In genomic region chr2:85060591-85061060, GRCm38 (mm10) we compare ENCODE assay signal across 8 mouse cellular contexts. TPM values are rescaled to one million over a fixed set of nuclear protein-coding genes. Genes with fewer than 3 reads are reported as not detected.
DNase-seq lines count a peak whose midpoint lies in the region; ATAC-seq lines count a peak whose summit lies in the region.

No protein-coding gene starts in this region.

- 0 out of 2 replicates have a peak, but pooled peaks cover 2% of the 10 kb centered on the region for H3K4me1 ChIP-seq in forebrain, embryonic 14.5 days (ENCODE audit: control insufficient read depth, insufficient read depth, low read length)
- H3K4me1 ChIP-seq in limb, embryonic 12.5 days (replicated peaks) = peaks cover 21% of the 10 kb centered on the region
- 0 out of 2 replicates have a peak, but pooled peaks cover 3% of the 10 kb centered on the region for H3K4me1 ChIP-seq in midbrain, embryonic 14.5 days (ENCODE audit: control insufficient read depth, insufficient read depth, low read length)

- no peak overlapping the region for H3K4me3 ChIP-seq in forebrain, embryonic 14.5 days (ENCODE audit: low read depth, low read length)
- peak overlapping the region; percentile 43 for H3K4me3 ChIP-seq in limb, embryonic 12.5 days (replicated peaks)
- no peak overlapping the region for H3K4me3 ChIP-seq in midbrain, embryonic 14.5 days (replicated peaks; ENCODE audit: low read depth, low read length)

- H3K27me3 ChIP-seq in forebrain, embryonic 14.5 days (replicated peaks; ENCODE audit: control insufficient read depth, insufficient read depth, low read length) = no peaks in the 10 kb centered on the region
- no peaks in the 10 kb centered on the region for H3K27me3 ChIP-seq in limb, embryonic 12.5 days
- H3K27me3 ChIP-seq in midbrain, embryonic 14.5 days (ENCODE audit: control insufficient read depth, insufficient read depth, low read length) = no peaks in the 10 kb centered on the region

- peak; percentile 47 for DNase-seq in CD4-positive, CD25-positive, alpha-beta regulatory T cell, adult 2 months (ENCODE audit: low read depth, low spot score)
- peak; percentile 92 for DNase-seq in adrenal gland, adult 2 months
- DNase-seq in forebrain, embryonic 14.5 days (ENCODE audit: low spot score) = no peak
- DNase-seq in midbrain, embryonic 14.5 days = no peak
- DNase-seq in cerebellum, postnatal 36 days = no peak
- no peak for DNase-seq in frontal cortex, postnatal 10 days (ENCODE audit: low spot score in 2 of 2)

- H3K4me2 ChIP-seq in forebrain, embryonic 14.5 days (ENCODE audit: low read length) = peak overlapping the region; percentile 17; the same call in 1 of the 2 replicates
- H3K4me2 ChIP-seq in limb, embryonic 12.5 days = peak overlapping the region; percentile 77
- no peak overlapping the region for H3K4me2 ChIP-seq in midbrain, embryonic 14.5 days (ENCODE audit: low read length)

- peak; percentile 12; the same call in 1 of the 2 replicates for ATAC-seq in forebrain, embryonic 14.5 days
- peak; percentile 68 to 70 for ATAC-seq in hematopoietic stem cell, adult 5-6 weeks (replicated peaks in 1 of 2; ENCODE audit: insufficient read depth in 1 of 2, low FRiP score in 2 of 2, low TSS enrichment in 1 of 2, low read depth in 1 of 2, poor library complexity in 2 of 2, severe bottlenecking in 2 of 2)
- peak; percentile 74 for ATAC-seq in limb, embryonic 12.5 days (ENCODE audit: insufficient number of reproducible peaks, insufficient read depth, low FRiP score, low TSS enrichment, low read depth)
- ATAC-seq in midbrain, embryonic 14.5 days (ENCODE audit: low FRiP score, low TSS enrichment) = peak; percentile 47; the same call in 1 of the 2 replicates

- peak overlapping the region; percentile 30; the same call in 1 of the 2 replicates for H3K9ac ChIP-seq in forebrain, embryonic 14.5 days (ENCODE audit: low read length)
- peak overlapping the region; percentile 65 for H3K9ac ChIP-seq in limb, embryonic 12.5 days (replicated peaks)
- H3K9ac ChIP-seq in midbrain, embryonic 14.5 days (replicated peaks; ENCODE audit: low read length) = no peak overlapping the region

- no peaks in the 10 kb centered on the region for H3K9me3 ChIP-seq in forebrain, embryonic 14.5 days (replicated peaks; ENCODE audit: control insufficient read depth, low read length)
- H3K9me3 ChIP-seq in limb, embryonic 12.5 days = no peaks in the 10 kb centered on the region; the same call in 1 of the 2 replicates
- H3K9me3 ChIP-seq in midbrain, embryonic 14.5 days (ENCODE audit: control insufficient read depth, low read length) = no peaks in the 10 kb centered on the region

- no peak overlapping the region for H3K27ac ChIP-seq in forebrain, embryonic 14.5 days (ENCODE audit: low read depth, low read length)
- H3K27ac ChIP-seq in limb, embryonic 12.5 days = peak overlapping the region; percentile 87
- no peak overlapping the region for H3K27ac ChIP-seq in midbrain, embryonic 14.5 days (replicated peaks; ENCODE audit: low read depth, low read length)

- H3K36me3 ChIP-seq in forebrain, embryonic 14.5 days (ENCODE audit: control insufficient read depth, insufficient read depth, low read length) = peaks cover 82% of the 10 kb centered on the region
- H3K36me3 ChIP-seq in limb, embryonic 12.5 days = peaks cover 86% of the 10 kb centered on the region
- peaks cover 86% of the 10 kb centered on the region for H3K36me3 ChIP-seq in midbrain, embryonic 14.5 days (ENCODE audit: control insufficient read depth, insufficient read depth, low read length)

- WGBS in forebrain, embryonic 14.5 days = 18% methylated on average over 11 of the region's 11 CpGs
- WGBS in limb, embryonic 12.5 days = 3% methylated on average over 11 of the region's 11 CpGs
- WGBS in midbrain, embryonic 14.5 days = 31% methylated on average over 11 of the region's 11 CpGs

RNA-seq across cellular contexts. Expression of gene Tnks1bp1, which starts 12.8 kb away (rescaled TPM):
- 100 to 1,000 TPM in 1 of 2 experiments, 10 to 100 TPM in 1; 87.8 to 114 TPM for total RNA-seq in adrenal gland, adult 2 months (2021)
- polyA plus RNA-seq in adrenal gland, adult 2 months (2012; rRNA removed) = 66.5 and 78.9 TPM in 2 replicates
- 6.7 and 10.6 TPM in 2 replicates for polyA plus RNA-seq in forebrain, embryonic 14.5 days (2014; fragmentation: Nextera tagmentation; extraction: Ambion mirVana)
- 9.9 and 15.9 TPM in 2 replicates for total RNA-seq in hematopoietic stem cell, adult 5-6 weeks (2017)
- 30.7 and 36.2 TPM in 2 replicates for polyA plus RNA-seq in limb, embryonic 12.5 days (2016; fragmentation: Nextera tagmentation; extraction: Ambion mirVana)
- 7.9 and 10.4 TPM in 2 replicates for polyA plus RNA-seq in midbrain, embryonic 14.5 days (2014; fragmentation: Nextera tagmentation; extraction: Ambion mirVana)

RNA-seq across cellular contexts. Expression of gene P2rx3, which starts 23.4 kb away (rescaled TPM):
- total RNA-seq in adrenal gland, adult 2 months (2021) = 1 to 10 TPM; 1.1 to 1.4 TPM
- polyA plus RNA-seq in adrenal gland, adult 2 months (2012; rRNA removed) = 0.54 and 0.83 TPM in 2 replicates
- 0.30 and 0.36 TPM in 2 replicates for polyA plus RNA-seq in forebrain, embryonic 14.5 days (2014; fragmentation: Nextera tagmentation; extraction: Ambion mirVana)
- total RNA-seq in hematopoietic stem cell, adult 5-6 weeks (2017) = 0.69 TPM in 1 of 2 replicates, not detected in the other
- polyA plus RNA-seq in limb, embryonic 12.5 days (2016; fragmentation: Nextera tagmentation; extraction: Ambion mirVana) = 1.4 and 2.2 TPM in 2 replicates
- polyA plus RNA-seq in midbrain, embryonic 14.5 days (2014; fragmentation: Nextera tagmentation; extraction: Ambion mirVana) = 0.91 and 1.5 TPM in 2 replicates

RNA-seq across cellular contexts. Expression of gene Ssrp1, which starts 23.6 kb away (rescaled TPM):
- 100 to 1,000 TPM; 105 to 125 TPM for total RNA-seq in adrenal gland, adult 2 months (2021)
- polyA plus RNA-seq in adrenal gland, adult 2 months (2012; rRNA removed) = 78.7 and 92.2 TPM in 2 replicates
- polyA plus RNA-seq in forebrain, embryonic 14.5 days (2014; fragmentation: Nextera tagmentation; extraction: Ambion mirVana) = 240 and 254 TPM in 2 replicates
- 390 and 439 TPM in 2 replicates for total RNA-seq in hematopoietic stem cell, adult 5-6 weeks (2017)
- polyA plus RNA-seq in limb, embryonic 12.5 days (2016; fragmentation: Nextera tagmentation; extraction: Ambion mirVana) = 330 and 336 TPM in 2 replicates
- 160 and 204 TPM in 2 replicates for polyA plus RNA-seq in midbrain, embryonic 14.5 days (2014; fragmentation: Nextera tagmentation; extraction: Ambion mirVana)

Comparison
In these comparisons a context has a peak if more than half of its experiments do, and no peak if none do; other contexts are left out.
1. DNase-seq: peak in CD4-positive, CD25-positive, alpha-beta regulatory T cell, adult 2 months (single experiment) and adrenal gland, adult 2 months (single experiment); none in forebrain, embryonic 14.5 days (single experiment), midbrain, embryonic 14.5 days (single experiment), cerebellum, postnatal 36 days (0 of 2) and frontal cortex, postnatal 10 days (0 of 2).
2. ATAC-seq: peak in every context shown above with its lines; median percentile 74 in limb, embryonic 12.5 days; 69 in hematopoietic stem cell, adult 5-6 weeks; 47 in midbrain, embryonic 14.5 days; 12 in forebrain, embryonic 14.5 days.